Mouse (Mus musculus): ENCODE results near the gene Eif4a1. TPM values are rescaled to one million over a fixed set of nuclear protein-coding genes. Genes with fewer than 3 reads are reported as not detected.
"Not testable (repeated sequence)": the region's sequence is repeated elsewhere in the genome, so short reads cannot be mapped to it uniquely, and the experiment has no call there.

Gene Eif4a1
- total RNA-seq (2021), result 100 to 1,000 TPM; 185 to 188 TPM
- long read RNA-seq, experiment 1, transcript Eif4a1-213 (11 exons, 1,774 nt), result major isoform, 49 of 60 reads
- long read RNA-seq, experiment 1, partial matches to known transcripts, result 5 of 60 reads
- long read RNA-seq, experiment 1, other reads (novel, unspliced or antisense), result 6 of 60 reads
- long read RNA-seq, experiment 2, transcript Eif4a1-213 (11 exons, 1,774 nt), result major isoform, 19 of 33 reads
- long read RNA-seq, experiment 2, partial matches to known transcripts, result 6 of 33 reads
- long read RNA-seq, experiment 2, other reads (novel, unspliced or antisense), result 8 of 33 reads

DNA sequence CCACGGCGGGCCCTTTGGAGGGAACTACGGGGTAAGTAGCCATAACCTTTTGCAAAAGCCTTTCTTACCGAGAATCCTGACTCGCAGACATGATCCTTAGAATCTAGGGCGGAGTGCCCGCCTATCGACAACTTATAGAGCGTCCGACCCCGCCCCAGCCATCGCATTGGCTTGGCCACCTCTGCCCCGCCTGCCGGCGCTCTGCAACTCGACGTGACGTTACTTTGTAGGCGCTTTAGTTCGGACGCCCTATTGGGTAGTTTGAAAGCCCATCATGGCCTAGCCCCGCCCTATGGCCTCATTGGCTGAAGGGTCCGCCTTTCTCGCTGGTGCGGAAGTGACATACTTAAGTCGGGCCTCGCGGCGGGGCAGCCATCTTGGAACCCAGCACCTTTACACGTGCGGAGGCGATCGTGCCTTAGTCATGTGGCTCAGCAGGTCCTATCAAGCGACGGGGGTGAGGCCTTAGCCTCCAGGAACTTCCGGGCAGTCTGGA lies at the start of gene Eif4a1:
Eif4a1 (minus strand) TSS at position 213 of the 496 bp plus-strand sequence.
- peak; percentile 100 for DNase-seq

GRCm38 (mm10) chr11:69720852-69721251 lies 48.6 kb upstream of the Eif4a1 start:
- peak in 1 of 2 experiments; percentile 11 for DNase-seq

- DNase-seq, result no peak
Measured at GRCm38 (mm10) chr11:69719423-69719822, 47.2 kb upstream of the Eif4a1 start.

DNA sequence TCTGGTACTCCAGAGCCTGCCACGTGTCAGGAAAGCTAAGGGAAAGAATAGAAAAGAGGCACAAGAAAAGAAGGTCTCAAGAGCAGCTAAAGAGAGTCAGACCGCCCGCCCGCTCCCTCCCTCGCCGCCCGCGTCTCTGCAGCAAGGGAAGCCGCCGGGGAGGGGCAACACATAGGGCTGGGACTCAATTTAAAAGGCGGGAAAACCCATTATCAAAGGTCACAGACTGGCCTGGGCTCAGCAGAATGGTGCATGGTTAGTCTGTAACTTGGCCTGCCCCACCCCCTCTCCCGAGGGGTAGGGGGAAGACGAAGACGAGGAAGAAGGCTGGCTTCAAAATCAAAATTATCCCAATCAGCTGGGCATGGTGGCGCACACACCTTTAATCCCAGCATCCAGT lies 46.4 kb upstream of the Eif4a1 start:
- DNase-seq, result no peak

- DNase-seq, result no peak
Measured at GRCm38 (mm10) chr11:69716953-69717352, 44.7 kb upstream of the Eif4a1 start.

GRCm38 (mm10) chr11:69715929-69716328 lies 43.7 kb upstream of the Eif4a1 start:
- DNase-seq, result peak in 1 of 2 experiments; percentile 60

DNA sequence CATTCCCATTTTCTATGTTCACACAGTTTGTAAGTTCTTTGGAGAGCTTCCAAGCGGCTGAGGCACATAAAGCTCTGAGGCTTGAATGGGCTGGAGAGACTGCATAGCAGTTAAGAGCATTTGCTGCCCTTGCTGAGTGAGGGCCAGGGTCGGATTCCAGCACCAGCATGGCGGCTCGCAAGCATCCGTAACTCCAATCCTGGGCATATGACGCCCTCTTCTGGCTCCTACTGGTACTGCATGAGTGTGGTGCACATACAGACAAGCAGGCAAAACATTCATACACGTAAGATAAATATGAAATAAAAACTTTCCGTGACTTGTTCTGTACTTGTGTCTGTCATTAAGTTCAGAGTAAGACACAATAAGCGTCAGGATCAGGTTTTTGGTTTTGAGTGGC lies 43.3 kb upstream of the Eif4a1 start:
- peak; percentile 23 to 64 for DNase-seq

GRCm38 (mm10) chr11:69714636-69715329 lies 42.6 kb upstream of the Eif4a1 start:
- no peak for DNase-seq

DNA sequence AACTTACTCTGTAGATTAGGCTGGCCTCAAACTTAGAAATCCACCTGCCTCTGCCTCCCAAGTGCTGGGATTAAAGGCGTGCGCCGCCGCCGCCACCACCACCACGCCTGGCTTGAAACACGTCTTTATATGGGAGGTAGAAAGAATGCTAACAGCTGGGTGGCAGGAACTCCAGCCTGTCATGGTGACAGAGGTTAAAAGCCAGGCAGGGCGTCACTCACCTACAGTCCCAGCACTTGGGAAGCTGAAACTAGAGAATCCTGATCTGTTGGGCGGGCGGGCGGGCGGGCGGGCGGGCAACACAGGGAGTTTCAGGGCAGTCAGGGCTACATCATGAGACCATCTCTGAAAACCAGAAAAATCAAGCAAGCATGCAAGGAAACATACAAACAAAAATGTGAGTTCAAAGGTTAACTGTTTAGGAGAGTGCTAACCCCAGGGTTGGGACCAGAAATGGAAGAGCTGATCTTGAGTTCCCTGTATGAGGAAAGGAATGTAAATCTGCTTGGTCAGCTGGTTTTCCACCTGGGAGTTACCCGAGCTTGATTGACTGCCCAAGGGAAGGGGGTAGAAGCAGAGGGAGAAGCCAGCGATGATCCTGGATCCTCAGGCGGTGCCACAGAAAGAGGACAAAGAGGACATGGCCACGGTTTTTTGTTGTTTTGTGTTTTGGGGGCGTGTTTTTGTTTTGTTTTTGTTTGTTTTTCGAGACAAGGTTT lies 40.9 kb upstream of the Eif4a1 start:
- no peak for DNase-seq

DNA sequence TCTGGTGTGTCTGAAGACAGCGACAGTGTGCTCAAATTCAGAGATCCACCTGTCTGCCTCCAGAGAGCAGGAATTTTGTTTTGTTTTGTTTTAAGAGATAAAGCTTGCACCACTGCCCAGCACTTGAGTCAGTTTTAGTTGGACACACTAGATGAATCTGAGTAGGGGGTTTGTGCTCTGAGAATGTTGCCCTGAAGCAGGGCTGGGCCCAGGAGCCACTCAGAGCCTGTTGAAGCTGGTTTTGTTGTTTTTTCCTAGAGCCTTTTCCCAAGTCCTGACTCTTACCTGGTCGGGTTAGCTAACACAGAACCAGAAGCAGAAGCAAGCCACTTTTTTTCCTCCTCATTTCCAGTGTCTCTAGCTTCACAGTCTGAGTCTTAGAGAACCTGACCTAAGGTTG lies 38.9 kb upstream of the Eif4a1 start:
- DNase-seq, result no peak

GRCm38 (mm10) chr11:69710470-69710869 lies 38.2 kb upstream of the Eif4a1 start:
- no peak for DNase-seq

GRCm38 (mm10) chr11:69709554-69710446 lies 37.6 kb upstream of the Eif4a1 start:
- no peak for DNase-seq

GRCm38 (mm10) chr11:69708614-69709265 lies 36.5 kb upstream of the Eif4a1 start:
- no peak for DNase-seq

DNA sequence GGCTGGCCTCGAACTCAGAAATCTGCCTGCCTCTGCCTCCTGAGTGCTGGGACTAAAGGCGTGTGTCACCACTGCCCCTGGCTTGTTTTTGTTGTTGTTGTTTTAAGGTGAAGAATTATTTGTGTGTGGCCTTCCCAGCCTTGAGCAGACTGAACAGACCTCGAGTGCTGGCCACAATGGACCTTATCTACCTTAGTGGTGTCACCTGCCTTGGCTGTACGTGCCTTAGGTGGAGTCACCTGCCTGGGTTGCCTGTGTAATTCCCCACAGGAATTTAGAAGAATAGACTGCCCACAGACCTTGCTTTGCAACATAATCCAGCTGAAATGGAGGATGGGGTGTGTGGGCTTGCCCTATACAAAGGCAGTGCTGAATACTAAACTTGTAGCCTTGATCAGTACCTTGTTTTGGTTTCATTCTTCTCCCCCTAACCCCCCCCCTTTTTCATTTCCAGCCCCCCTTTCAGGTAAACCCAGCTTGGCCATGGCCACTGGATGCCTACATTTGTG lies 35.7 kb upstream of the Eif4a1 start:
- DNase-seq, result no peak

DNA sequence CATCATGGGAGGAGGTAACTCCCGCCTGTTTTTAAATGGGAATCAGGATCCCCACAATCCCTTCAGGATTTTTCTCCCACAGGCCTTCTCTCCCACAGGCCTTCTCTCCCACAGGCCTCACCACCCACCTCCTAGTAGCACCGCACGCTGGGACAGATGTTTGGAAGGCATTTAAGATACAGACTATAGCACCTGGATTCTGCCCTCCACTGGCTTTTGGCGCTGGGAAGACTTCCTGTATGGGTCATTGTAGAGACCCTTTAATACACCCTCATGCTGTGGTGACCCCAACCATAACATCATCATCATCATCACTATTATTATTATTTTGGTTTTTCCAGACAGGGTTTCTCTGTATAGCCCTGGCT lies 35.2 kb upstream of the Eif4a1 start:
- no peak for DNase-seq

GRCm38 (mm10) chr11:69706775-69707479 lies 34.7 kb upstream of the Eif4a1 start:
- peak; percentile 87 to 89 for DNase-seq

GRCm38 (mm10) chr11:69704613-69705010 lies 32.4 kb upstream of the Eif4a1 start:
- no peak for DNase-seq

DNA sequence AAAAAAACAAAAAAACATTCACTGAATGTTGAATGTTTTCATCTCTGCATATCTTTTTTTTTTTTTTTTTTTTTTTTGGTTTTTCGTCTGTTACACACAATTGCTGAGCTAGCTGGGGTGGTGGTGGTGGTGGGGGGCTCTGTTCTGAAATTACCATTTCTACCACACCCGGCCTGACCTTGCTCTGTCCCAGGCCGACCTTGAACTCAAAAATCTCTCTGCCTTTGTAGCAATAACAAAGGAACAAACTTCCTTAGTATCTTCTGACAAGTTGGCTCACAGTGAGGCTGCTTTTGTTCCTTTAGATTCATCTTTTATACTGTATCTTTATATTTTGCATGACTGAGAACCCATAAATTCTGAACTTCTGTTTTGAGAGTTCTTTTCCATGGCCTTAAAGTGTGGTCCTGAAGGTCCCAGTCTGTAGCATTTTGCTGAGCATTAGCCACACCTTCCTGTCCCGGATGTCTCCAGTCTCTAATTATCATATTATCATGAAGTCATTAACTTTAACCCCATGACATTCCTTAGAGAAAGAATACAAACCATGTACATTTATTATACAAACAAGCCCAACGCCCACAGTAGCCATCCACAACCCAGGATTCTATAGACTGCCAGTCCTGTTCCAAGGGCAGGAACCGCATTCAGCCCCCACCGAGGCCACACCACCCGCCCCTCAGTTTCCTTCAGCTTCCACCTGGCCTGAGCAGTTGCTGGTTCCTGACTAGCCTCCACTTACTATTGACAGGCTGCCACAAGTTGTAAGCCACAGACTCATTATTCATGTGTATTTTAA lies 31.8 kb upstream of the Eif4a1 start:
- no peak for DNase-seq

DNA sequence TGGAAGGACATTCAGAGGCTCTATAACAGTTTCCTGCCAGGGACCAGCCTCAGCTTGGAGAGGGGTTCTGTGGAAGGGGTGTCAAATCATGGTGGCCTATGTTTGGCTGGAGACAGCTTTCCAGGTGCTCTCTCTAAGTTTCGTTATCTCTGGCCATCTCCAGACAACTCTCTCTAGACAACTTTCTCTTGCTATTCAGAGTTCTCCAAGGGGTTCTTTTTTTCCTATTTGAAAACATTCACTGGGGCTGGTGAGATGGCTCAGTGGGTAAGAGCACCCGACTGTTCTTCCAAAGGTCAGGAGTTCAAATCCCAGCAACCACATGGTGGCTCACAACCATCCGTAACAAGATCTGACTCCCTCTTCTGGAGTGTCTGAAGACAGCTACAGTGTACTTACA lies 31.2 kb upstream of the Eif4a1 start:
- DNase-seq, result not testable (repeated sequence)

DNA sequence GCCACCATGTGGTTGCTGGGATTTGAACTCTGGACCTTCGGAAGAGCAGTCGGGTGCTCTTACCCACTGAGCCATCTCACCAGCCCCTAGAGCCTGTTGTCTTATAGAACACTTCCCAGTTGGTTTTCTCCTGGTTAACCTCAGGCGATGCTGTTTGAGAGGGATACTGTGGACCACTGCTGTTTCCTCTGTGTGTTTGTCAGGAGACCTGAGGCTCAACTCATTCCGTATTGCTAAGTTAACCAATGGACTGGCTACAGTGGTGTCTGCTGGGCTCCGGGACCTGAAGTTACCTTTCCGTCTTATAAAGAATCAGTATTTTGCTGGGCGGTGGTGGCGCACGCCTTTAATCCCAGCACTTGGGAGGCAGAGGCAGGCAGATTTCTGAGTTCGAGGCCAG lies 30.7 kb upstream of the Eif4a1 start:
- DNase-seq, result not testable (repeated sequence)

All from heart, adult 18-20 months (tissue).